Mouse (Mus musculus): ENCODE data around the gene Mef2c.

Mef2c gene

GRCm38 (mm10) chr13:83524159-83524901 is 20.5 kb downstream of the Mef2c start:
- DNase-seq (ENCODE audit: low spot score in 2 of 2), result peak; percentile 73 to 78

GRCm38 (mm10) chr13:83524902-83525715 is 21.3 kb downstream of the Mef2c start:
- no peak for DNase-seq (ENCODE audit: low spot score in 2 of 2)

GRCm38 (mm10) chr13:83525716-83526005 is 21.8 kb downstream of the Mef2c start:
- DNase-seq (ENCODE audit: low spot score in 2 of 2), result no peak

- DNase-seq (ENCODE audit: low spot score in 2 of 2), result no peak
Observed at GRCm38 (mm10) chr13:83526066-83526465, 22.2 kb downstream of the Mef2c start.

- DNase-seq (ENCODE audit: low spot score in 2 of 2), result no peak
Observed at GRCm38 (mm10) chr13:83527921-83528320, 24.1 kb downstream of the Mef2c start.

GRCm38 (mm10) chr13:83529729-83530314 is 26.0 kb downstream of the Mef2c start:
- no peak for DNase-seq (ENCODE audit: low spot score in 2 of 2)

- no peak for DNase-seq (ENCODE audit: low spot score in 2 of 2)
Observed at GRCm38 (mm10) chr13:83530889-83531288, 27.1 kb downstream of the Mef2c start.

GRCm38 (mm10) chr13:83531968-83532591 is 28.2 kb downstream of the Mef2c start:
- peak in 1 of 2 experiments; percentile 68 for DNase-seq (ENCODE audit: low spot score in 2 of 2)

- no peak for DNase-seq (ENCODE audit: low spot score in 2 of 2)
Observed at GRCm38 (mm10) chr13:83536361-83536760, 32.5 kb downstream of the Mef2c start.

GRCm38 (mm10) chr13:83537163-83537562 is 33.3 kb downstream of the Mef2c start:
- peak; percentile 65 to 74 for DNase-seq (ENCODE audit: low spot score in 2 of 2)

GRCm38 (mm10) chr13:83539921-83540320 is 36.1 kb downstream of the Mef2c start:
- no peak for DNase-seq (ENCODE audit: low spot score in 2 of 2)

- no peak for DNase-seq (ENCODE audit: low spot score in 2 of 2)
Observed at GRCm38 (mm10) chr13:83542666-83543065, 38.8 kb downstream of the Mef2c start.

- no peak for DNase-seq (ENCODE audit: low spot score in 2 of 2)
Observed at GRCm38 (mm10) chr13:83544707-83545106, 40.9 kb downstream of the Mef2c start.

- no peak for DNase-seq (ENCODE audit: low spot score in 2 of 2)
Observed at GRCm38 (mm10) chr13:83546876-83547275, 43.0 kb downstream of the Mef2c start.

GRCm38 (mm10) chr13:83551259-83551658 is 47.4 kb downstream of the Mef2c start:
- DNase-seq (ENCODE audit: low spot score in 2 of 2), result no peak

- DNase-seq (ENCODE audit: low spot score in 2 of 2), result no peak
Observed at GRCm38 (mm10) chr13:83552051-83552450, 48.2 kb downstream of the Mef2c start.

- DNase-seq (ENCODE audit: low spot score in 2 of 2), result no peak
Observed at GRCm38 (mm10) chr13:83563261-83563660, 59.4 kb downstream of the Mef2c start.

- DNase-seq (ENCODE audit: low spot score in 2 of 2), result no peak
Observed at GRCm38 (mm10) chr13:83565732-83566131, 61.9 kb downstream of the Mef2c start.

- DNase-seq (ENCODE audit: low spot score in 2 of 2), result no peak
Observed at GRCm38 (mm10) chr13:83566180-83566579, 62.3 kb downstream of the Mef2c start.

GRCm38 (mm10) chr13:83566834-83567534 is 63.1 kb downstream of the Mef2c start:
- no peak for DNase-seq (ENCODE audit: low spot score in 2 of 2)

- DNase-seq (ENCODE audit: low spot score in 2 of 2), result no peak
Observed at GRCm38 (mm10) chr13:83567681-83568080, 63.8 kb downstream of the Mef2c start.
